Mouse (Mus musculus) heart, postnatal 10 days (tissue): ENCODE data around the gene Neu2. TPM values are rescaled to one million over a fixed set of nuclear protein-coding genes. Genes with fewer than 3 reads are reported as not detected.
"Not testable (repeated sequence)": the region's sequence is repeated elsewhere in the genome, so short reads cannot be mapped to it uniquely, and the experiment has no call there.

Source experiments
- DNase-seq, 2 experiments: peaks; one replicate each; pipeline ENCODE4 v3.0.0; 2021
- intact Hi-C: fragments of 180-260 bp; cut with DNase I; formaldehyde crosslinking; loops from one replicate; pipeline ENCODE4 v1.15.1; 2025
- total RNA-seq, 2 experiments: library from RNA; stranded (reverse); gene quantifications; 2 replicates each; pipeline ENCODE4 v1.2.3; 2021

Gene Neu2
- total RNA-seq = not detected

- DNase-seq = peak in 1 of 2 experiments; percentile 26
These were observed at the start of gene Neu2 for GRCm38 (mm10) chr1:87509561-87510165. Gene Neu2, plus strand, starts transcription at chr1:87509889.

GRCm38 (mm10) chr1:87467469-87467868 lies 42.2 kb upstream of the Neu2 start:
- intact Hi-C loops = no loop called here
- DNase-seq = no peak

More at GRCm38 (mm10) chr1:87509561-87510165, at the start of gene Neu2:
- intact Hi-C loops = no loop called here

GRCm38 (mm10) chr1:87468321-87468720 lies 41.4 kb upstream of the Neu2 start:
- DNase-seq = peak in 1 of 2 experiments; percentile 23
- intact Hi-C loops = no loop called here

- intact Hi-C loops = loop anchor here (5.0 kb wide), 3 partner anchors 77 to 252 kb away; no protein-coding TSS in a partner anchor
- not testable (repeated sequence) for DNase-seq
These were observed 39.7 kb upstream of the Neu2 start, which contains the start of gene Snorc for GRCm38 (mm10) chr1:87469971-87470370. Gene Snorc, plus strand, starts transcription at chr1:87470271.

GRCm38 (mm10) chr1:87471914-87472313 lies 37.8 kb upstream of the Neu2 start:
- intact Hi-C loops = loop anchor here (5.0 kb wide), 3 partner anchors 75 to 250 kb away; no protein-coding TSS in a partner anchor
- no peak for DNase-seq

- intact Hi-C loops = loop anchor here (5.0 kb wide), 3 partner anchors 75 to 250 kb away; no protein-coding TSS in a partner anchor
- peak; percentile 48 to 51 for DNase-seq
These were observed 37.1 kb upstream of the Neu2 start for GRCm38 (mm10) chr1:87472576-87472975.

GRCm38 (mm10) chr1:87475076-87475895 lies 34.4 kb upstream of the Neu2 start:
- DNase-seq = no peak
- intact Hi-C loops = no loop called here

GRCm38 (mm10) chr1:87482546-87482945 lies 27.1 kb upstream of the Neu2 start:
- DNase-seq = no peak
- intact Hi-C loops = no loop called here

GRCm38 (mm10) chr1:87486386-87486785 lies 23.3 kb upstream of the Neu2 start:
- peak; percentile 25 to 40 for DNase-seq
- intact Hi-C loops = no loop called here

GRCm38 (mm10) chr1:87492285-87492684 lies 17.4 kb upstream of the Neu2 start:
- intact Hi-C loops = no loop called here
- no peak for DNase-seq

GRCm38 (mm10) chr1:87493542-87493941 lies 16.1 kb upstream of the Neu2 start:
- intact Hi-C loops = no loop called here
- DNase-seq = no peak

- DNase-seq = no peak
- intact Hi-C loops = no loop called here
These were observed 4.2 kb upstream of the Neu2 start for GRCm38 (mm10) chr1:87505524-87505923.

- DNase-seq = no peak
- intact Hi-C loops = no loop called here
These were observed 1.8 kb upstream of the Neu2 start for GRCm38 (mm10) chr1:87507857-87508256.

GRCm38 (mm10) chr1:87508591-87509560 lies 813 bp upstream of the Neu2 start:
- intact Hi-C loops = no loop called here
- no peak for DNase-seq

- intact Hi-C loops = no loop called here
- peak; percentile 36 to 41 for DNase-seq
These were observed 540 bp downstream of the Neu2 start for GRCm38 (mm10) chr1:87510166-87510691.

- DNase-seq = no peak
- intact Hi-C loops = no loop called here
These were observed 1.2 kb downstream of the Neu2 start for GRCm38 (mm10) chr1:87510845-87511244.

- DNase-seq = no peak
- intact Hi-C loops = no loop called here
These were observed 10.8 kb downstream of the Neu2 start for GRCm38 (mm10) chr1:87520467-87520866.

GRCm38 (mm10) chr1:87521523-87521922 lies 11.8 kb downstream of the Neu2 start:
- DNase-seq = no peak
- intact Hi-C loops = no loop called here

- no peak for DNase-seq
- intact Hi-C loops = no loop called here
These were observed 15.4 kb downstream of the Neu2 start for GRCm38 (mm10) chr1:87525041-87525440.

GRCm38 (mm10) chr1:87527191-87527590 lies 17.5 kb downstream of the Neu2 start:
- peak; percentile 46 to 47 for DNase-seq
- intact Hi-C loops = no loop called here
